Mouse (Mus musculus) ES-Bruce4 (cell line): ENCODE data around the gene Rnf8. TPM values are rescaled to one million over a fixed set of nuclear protein-coding genes. Genes with fewer than 3 reads are reported as not detected.

Experiments used
- H3K27ac ChIP-seq: 2 replicates; pipeline ENCODE4 v1.5.1; 2012; ENCODE audit warnings: low read length, inconsistent platforms; ENCODE audit not compliant: insufficient read depth
- H3K27me3 ChIP-seq: 2 replicates; pipeline ENCODE4 v1.6.1; 2012; ENCODE audit warnings: mild to moderate bottlenecking, low read length, inconsistent platforms; ENCODE audit not compliant: control insufficient read depth, poor library complexity, insufficient read depth, severe bottlenecking
- H3K36me3 ChIP-seq: 2 replicates; pipeline ENCODE4 v1.6.1; 2012; ENCODE audit warnings: inconsistent platforms, mild to moderate bottlenecking, low read length, moderate library complexity; ENCODE audit not compliant: control insufficient read depth, poor library complexity, insufficient read depth, severe bottlenecking
- H3K4me1 ChIP-seq: one replicate; pipeline ENCODE4 v1.8.1; 2011; ENCODE audit warnings: low read length; ENCODE audit not compliant: control insufficient read depth, insufficient read depth
- H3K4me3 ChIP-seq: 2 replicates; pipeline ENCODE4 v1.5.1; 2011; ENCODE audit warnings: low read depth, mild to moderate bottlenecking, low read length
- H3K9ac ChIP-seq: 2 replicates; pipeline ENCODE4 v1.6.1; 2012; ENCODE audit warnings: low read depth, mild to moderate bottlenecking, inconsistent platforms; ENCODE audit not compliant: poor library complexity, severe bottlenecking
- H3K9me3 ChIP-seq: replicated peaks from 2 replicates; pipeline ENCODE4 v1.6.1; 2012; ENCODE audit warnings: mild to moderate bottlenecking, low read length, inconsistent platforms; ENCODE audit not compliant: control insufficient read depth, poor library complexity, insufficient read depth, severe bottlenecking
- CTCF ChIP-seq: IDR thresholded peaks from one replicate; pipeline ENCODE4 v1.8.1; 2011; ENCODE audit warnings: low read depth, low read length
- EP300 ChIP-seq: IDR thresholded peaks from 2 replicates; pipeline ENCODE4 v1.6.1; 2011; ENCODE audit warnings: low read depth, low read length; ENCODE audit not compliant: insufficient read depth
- POLR2A ChIP-seq: IDR thresholded peaks from one replicate; pipeline ENCODE4 v1.8.1; 2011; ENCODE audit warnings: low read length; ENCODE audit not compliant: insufficient read depth
- polyA plus RNA-seq: library from polyadenylated mRNA; stranded (reverse); fragments of >200 nt; gene quantifications from 2 replicates; pipeline ENCODE4 v1.2.4, GENCODE M21; 2011; ENCODE audit warnings: low read depth; ENCODE audit not compliant: missing spikeins, insufficient read depth, insufficient read length

The Rnf8 gene
- 37.2 and 37.5 TPM in 2 replicates for polyA plus RNA-seq

DNA sequence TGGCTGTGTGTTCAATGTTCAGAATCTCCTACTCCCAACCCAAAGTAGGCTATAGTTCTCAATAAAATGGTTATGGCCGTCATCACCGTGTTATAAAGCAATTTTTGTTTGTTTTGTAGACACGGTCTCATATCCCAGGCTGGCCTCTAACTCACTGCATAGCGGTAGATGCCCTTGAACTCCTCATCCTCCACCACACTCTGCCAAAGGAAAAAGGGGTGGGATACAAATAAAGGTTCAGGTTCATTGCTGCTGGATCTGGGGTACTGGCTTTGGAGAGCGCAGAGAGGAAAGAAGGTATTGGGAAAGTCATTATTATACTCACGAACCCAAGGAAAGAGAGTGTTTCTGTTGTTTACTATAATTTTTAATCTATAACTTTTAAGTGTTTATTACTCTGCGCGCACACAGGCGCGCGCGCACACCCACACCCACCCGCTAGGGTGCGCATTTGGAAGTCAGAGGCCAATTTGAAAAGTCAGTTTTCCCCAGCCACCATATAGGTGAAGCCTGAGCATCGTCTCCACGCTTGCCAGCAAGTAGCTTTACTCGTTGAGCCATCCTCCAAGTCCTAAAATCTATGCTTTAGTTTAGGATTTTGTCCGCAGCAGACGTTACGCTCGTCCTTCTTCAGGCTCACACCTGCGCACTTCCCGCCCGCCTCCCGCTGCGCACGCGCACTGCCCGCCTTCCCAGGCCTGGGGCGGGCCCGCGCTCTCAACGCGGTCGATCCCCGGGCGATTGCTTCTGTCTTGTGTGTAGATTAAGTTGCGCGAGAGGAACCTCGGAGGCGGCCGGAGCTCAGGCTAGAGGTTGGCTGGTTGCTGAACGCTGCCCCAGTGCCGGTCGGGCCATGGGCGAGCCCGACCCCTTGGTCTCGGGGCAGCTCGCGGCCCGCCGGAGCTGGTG is at the start of gene Rnf8, which contains the start of gene Gm28043:
Gene Rnf8, plus strand, starts transcription at position 676 of the 909 bp plus-strand sequence.
Gene Gm28043, plus strand, starts transcription at position 762 of the 909 bp plus-strand sequence.
- Histone ChIP-seq H3K4me1 (no peaks in the 10 kb centered on the region), H3K9ac (peak within 1 kb of the TSS; percentile 93), H3K27me3 (no peaks in the 10 kb centered on the region), H3K36me3 (no peaks in the 10 kb centered on the region), H3K9me3 (no peaks in the 10 kb centered on the region), H3K4me3 (peak within 1 kb of the TSS; percentile 93), H3K27ac (peak within 1 kb of the TSS; percentile 60)
- TF ChIP-seq POLR2A (peak; percentile 80), CTCF (peak; percentile 44), EP300 (no peak)

- Histone ChIP-seq H3K9me3 (no peaks in the 10 kb centered on the region), H3K9ac (no peak overlapping the region), H3K4me3 (no peak overlapping the region), H3K4me1 (no peaks in the 10 kb centered on the region), H3K27ac (no peak overlapping the region), H3K36me3 (no peaks in the 10 kb centered on the region), H3K27me3 (no peaks in the 10 kb centered on the region)
- TF ChIP-seq POLR2A = no peak
Observed at GRCm38 (mm10) chr17:29565521-29565920, 49.1 kb upstream of the Rnf8 start.

DNA sequence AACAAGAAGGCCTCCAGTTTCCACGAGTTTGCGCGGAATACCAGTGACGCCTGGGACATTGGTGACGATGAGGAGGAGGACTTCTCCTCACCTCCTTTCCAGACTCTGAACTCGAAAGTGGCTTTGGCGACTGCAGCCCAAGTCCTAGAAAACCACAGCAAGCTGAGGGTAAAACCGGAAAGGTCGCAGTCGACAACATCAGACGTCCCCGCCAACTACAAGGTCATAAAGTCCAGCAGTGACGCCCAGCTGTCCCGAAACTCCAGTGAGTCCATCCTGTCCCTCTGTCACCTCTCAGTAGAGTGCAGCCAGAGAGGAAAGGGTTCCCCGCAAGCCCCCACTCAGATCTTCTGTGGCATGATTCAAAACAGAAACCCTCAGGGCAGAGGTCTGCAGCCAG is 46.2 kb upstream of the Rnf8 start:
- no peak for TF ChIP-seq EP300
- no peak for TF ChIP-seq POLR2A
- no peak for TF ChIP-seq CTCF
- peaks cover 6% of the 10 kb centered on the region for H3K36me3 ChIP-seq
- no peak overlapping the region for H3K9ac ChIP-seq
- no peaks in the 10 kb centered on the region for H3K27me3 ChIP-seq
- no peak overlapping the region for H3K4me3 ChIP-seq
- no peaks in the 10 kb centered on the region for H3K9me3 ChIP-seq
- H3K4me1 ChIP-seq = no peaks in the 10 kb centered on the region
- H3K27ac ChIP-seq = no peak overlapping the region

DNA sequence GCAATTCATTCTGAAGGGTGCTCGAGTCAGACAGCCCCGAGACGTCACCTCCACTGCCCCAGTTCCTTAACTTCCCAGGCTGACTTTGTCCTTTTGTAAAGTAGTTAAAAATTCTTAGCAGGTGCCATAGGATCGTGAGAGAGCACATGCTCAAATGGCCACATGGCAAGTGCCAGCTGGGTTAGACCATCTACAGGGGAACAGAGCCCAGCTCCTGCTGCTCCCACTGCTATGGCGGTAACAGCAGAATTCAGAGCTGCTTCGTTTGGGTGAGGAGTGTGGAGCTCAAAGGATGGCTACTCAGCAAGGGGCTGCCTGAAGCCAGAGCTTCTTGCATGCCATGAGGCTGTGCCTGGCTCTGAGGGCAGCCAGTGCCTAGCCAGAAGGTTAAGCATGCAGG is 44.8 kb upstream of the Rnf8 start:
- no peak overlapping the region for H3K9ac ChIP-seq
- no peak overlapping the region for H3K27ac ChIP-seq
- no peak overlapping the region for H3K4me3 ChIP-seq
- no peaks in the 10 kb centered on the region for H3K27me3 ChIP-seq
- H3K4me1 ChIP-seq = no peaks in the 10 kb centered on the region
- H3K9me3 ChIP-seq = no peaks in the 10 kb centered on the region
- H3K36me3 ChIP-seq = peaks cover 8% of the 10 kb centered on the region
- TF ChIP-seq CTCF (no peak), POLR2A (no peak), EP300 (no peak)

DNA sequence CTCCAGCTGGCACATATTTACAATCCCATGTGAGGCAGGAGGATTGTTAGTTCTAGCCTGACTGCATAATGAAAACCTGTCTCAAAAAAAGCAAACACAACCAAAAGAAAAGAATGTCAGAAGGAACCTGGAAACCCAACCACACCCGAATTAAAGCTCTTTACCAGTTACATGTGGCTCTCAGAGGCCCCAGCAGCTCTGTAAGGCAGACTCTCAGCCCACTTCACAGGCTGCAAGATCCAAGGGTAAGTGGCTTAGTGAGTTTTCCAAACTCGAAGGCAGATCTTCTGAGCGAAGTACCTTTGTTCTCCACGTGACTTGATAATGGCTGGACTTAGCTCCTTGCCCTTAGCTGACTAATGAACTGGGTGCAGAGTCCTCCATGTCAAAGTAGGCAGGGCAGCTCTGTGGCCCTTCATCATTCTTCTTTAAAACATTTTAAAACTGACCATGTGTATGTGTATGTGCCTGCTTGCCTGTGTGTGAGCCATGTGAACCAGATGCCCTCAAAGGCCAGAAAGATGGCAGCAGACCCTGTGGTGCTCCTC is 34.9 kb upstream of the Rnf8 start:
- TF ChIP-seq EP300 = no peak
- Histone ChIP-seq H3K4me1 (no peaks in the 10 kb centered on the region), H3K27ac (no peak overlapping the region), H3K9me3 (no peaks in the 10 kb centered on the region), H3K27me3 (no peaks in the 10 kb centered on the region), H3K36me3 (peaks cover 8% of the 10 kb centered on the region), H3K9ac (no peak overlapping the region), H3K4me3 (no peak overlapping the region)

GRCm38 (mm10) chr17:29583569-29583968 is 31.0 kb upstream of the Rnf8 start:
- Histone ChIP-seq H3K9ac (no peak overlapping the region), H3K4me3 (no peak overlapping the region), H3K4me1 (no peaks in the 10 kb centered on the region), H3K27me3 (no peaks in the 10 kb centered on the region), H3K27ac (no peak overlapping the region), H3K36me3 (peaks cover 5% of the 10 kb centered on the region; the same call in 1 of the 2 replicates), H3K9me3 (no peaks in the 10 kb centered on the region)
- TF ChIP-seq CTCF (no peak), POLR2A (no peak), EP300 (no peak)
